14 mouse cellular contexts compared by ENCODE assay signal in genomic region chr8:26239604-26240003, GRCm38 (mm10).
DNase-seq lines count a peak whose midpoint lies in the region; ATAC-seq and TF ChIP-seq lines count a peak whose summit lies in the region.
"Had no signal": no experiment of that assay in that cellular context is flagged by ENCODE, and none has a peak within 500 bp of the region (broad histone marks: within the 10 kb centered on the region; RNA-seq: fewer than 3 reads in every experiment).

No protein-coding gene starts in this region.

- H3K4me3 ChIP-seq in lung, embryonic 14.5 days (ENCODE audit: low read depth, low read length) = no peak overlapping the region
- H3K4me3 ChIP-seq in intestine, embryonic 16.5 days (ENCODE audit: low read length) = no peak overlapping the region
- no peak overlapping the region for H3K4me3 ChIP-seq in stomach, postnatal 0 days (ENCODE audit: low read depth, low read length)
- H3K4me3 ChIP-seq: embryonic facial prominence, embryonic 15.5 days; forebrain, embryonic 15.5 days; liver, embryonic 15.5 days; stomach, embryonic 15.5 days had no signal

- H3K27ac ChIP-seq in lung, embryonic 14.5 days (ENCODE audit: low read depth) = no peak overlapping the region
- H3K27ac ChIP-seq in intestine, embryonic 16.5 days (ENCODE audit: low read length) = no peak overlapping the region
- no peak overlapping the region for H3K27ac ChIP-seq in stomach, postnatal 0 days (replicated peaks)
- H3K27ac ChIP-seq: embryonic facial prominence, embryonic 15.5 days; forebrain, embryonic 15.5 days; liver, embryonic 15.5 days; stomach, embryonic 15.5 days had no signal

- peak; percentile 55 for DNase-seq in lung, embryonic 14.5 days
- DNase-seq in lung, postnatal 14 days = no peak
- DNase-seq in stomach, postnatal 0 days (ENCODE audit: low spot score) = no peak
- DNase-seq in left cerebral cortex, postnatal 25 days (ENCODE audit: low spot score in 2 of 2) = no peak
- no peak for DNase-seq in layer of hippocampus, postnatal 14 days (ENCODE audit: low spot score in 2 of 2)
- DNase-seq: cerebellum, postnatal 10 days; gastrocnemius, postnatal 25 days; right cerebral cortex, postnatal 25 days had no signal

- H3K36me3 ChIP-seq in lung, embryonic 14.5 days (ENCODE audit: insufficient read depth) = no peaks in the 10 kb centered on the region
- H3K36me3 ChIP-seq in intestine, embryonic 16.5 days (ENCODE audit: control insufficient read depth, insufficient read depth, low read length) = no peaks in the 10 kb centered on the region
- no peaks in the 10 kb centered on the region for H3K36me3 ChIP-seq in stomach, postnatal 0 days (ENCODE audit: control insufficient read depth, insufficient read depth, low read length)
- H3K36me3 ChIP-seq: embryonic facial prominence, embryonic 15.5 days; forebrain, embryonic 15.5 days; liver, embryonic 15.5 days; stomach, embryonic 15.5 days had no signal

- H3K4me2 ChIP-seq in lung, embryonic 14.5 days = no peak overlapping the region
- H3K4me2 ChIP-seq in intestine, embryonic 16.5 days (ENCODE audit: low read depth, low read length) = no peak overlapping the region
- no peak overlapping the region for H3K4me2 ChIP-seq in stomach, postnatal 0 days (replicated peaks; ENCODE audit: low read depth)
- H3K4me2 ChIP-seq: embryonic facial prominence, embryonic 15.5 days; forebrain, embryonic 15.5 days; liver, embryonic 15.5 days; stomach, embryonic 15.5 days had no signal

- TF ChIP-seq EP300 in stomach, postnatal 0 days (optimal IDR thresholded peaks at IDR 0.05) = no peak

- no peaks in the 10 kb centered on the region for H3K4me1 ChIP-seq in lung, embryonic 14.5 days (ENCODE audit: insufficient read depth)
- no peaks in the 10 kb centered on the region for H3K4me1 ChIP-seq in intestine, embryonic 16.5 days (ENCODE audit: control insufficient read depth, insufficient read depth, low read length)
- no peaks in the 10 kb centered on the region for H3K4me1 ChIP-seq in stomach, postnatal 0 days (replicated peaks; ENCODE audit: control insufficient read depth, insufficient read depth)
- H3K4me1 ChIP-seq: embryonic facial prominence, embryonic 15.5 days; liver, embryonic 15.5 days; stomach, embryonic 15.5 days had no signal

- 33% methylated on average over 4 of the region's 4 CpGs for WGBS in lung, embryonic 14.5 days
- WGBS in intestine, embryonic 16.5 days = 33% methylated on average over 4 of the region's 4 CpGs
- 34% methylated on average over 4 of the region's 4 CpGs for WGBS in stomach, postnatal 0 days

- intact Hi-C loops in left cerebral cortex, postnatal 25 days (cut with DNase I) = no loop called here

- H3K27me3 ChIP-seq in lung, embryonic 14.5 days (ENCODE audit: insufficient read depth, low read length) = no peaks in the 10 kb centered on the region
- H3K27me3 ChIP-seq in intestine, embryonic 16.5 days (replicated peaks; ENCODE audit: control insufficient read depth, insufficient read depth, low read length) = no peaks in the 10 kb centered on the region
- H3K27me3 ChIP-seq in stomach, postnatal 0 days (ENCODE audit: control insufficient read depth, insufficient read depth, low read length) = no peaks in the 10 kb centered on the region
- H3K27me3 ChIP-seq: embryonic facial prominence, embryonic 15.5 days; forebrain, embryonic 15.5 days; liver, embryonic 15.5 days; stomach, embryonic 15.5 days had no signal

- no peak overlapping the region for H3K9ac ChIP-seq in lung, embryonic 14.5 days
- no peak overlapping the region for H3K9ac ChIP-seq in intestine, embryonic 16.5 days (ENCODE audit: low read depth, low read length)
- no peak overlapping the region for H3K9ac ChIP-seq in stomach, postnatal 0 days (ENCODE audit: low read length)
- H3K9ac ChIP-seq: embryonic facial prominence, embryonic 15.5 days; forebrain, embryonic 15.5 days; liver, embryonic 15.5 days; stomach, embryonic 15.5 days had no signal

- TF ChIP-seq CTCF in lung, embryonic 14.5 days (IDR thresholded peaks at IDR 0.05; ENCODE audit: low read depth) = no peak
- no peak for TF ChIP-seq CTCF in stomach, postnatal 0 days (IDR thresholded peaks at IDR 0.05; ENCODE audit: low read depth)

- H3K9me3 ChIP-seq in lung, embryonic 14.5 days (ENCODE audit: low read depth, low read length) = no peaks in the 10 kb centered on the region
- H3K9me3 ChIP-seq in intestine, embryonic 16.5 days (ENCODE audit: control insufficient read depth, low read length) = no peaks in the 10 kb centered on the region
- H3K9me3 ChIP-seq in stomach, postnatal 0 days (ENCODE audit: control insufficient read depth, low read length) = no peaks in the 10 kb centered on the region
- H3K9me3 ChIP-seq: embryonic facial prominence, embryonic 15.5 days; forebrain, embryonic 15.5 days; liver, embryonic 15.5 days; stomach, embryonic 15.5 days had no signal

- ATAC-seq in lung, embryonic 14.5 days (ENCODE audit: insufficient read depth) = 0 out of 2 replicates have a peak, but pooled peaks have one; percentile 8
- ATAC-seq in granulocyte monocyte progenitor cell, adult 5-6 weeks (replicated peaks; ENCODE audit: poor library complexity, severe bottlenecking) = peak; percentile 95
- peak; percentile 36; the same call in 1 of the 2 replicates for ATAC-seq in intestine, embryonic 16.5 days
- ATAC-seq in stomach, postnatal 0 days (ENCODE audit: low FRiP score, low TSS enrichment) = peak; percentile 87
- ATAC-seq: forebrain, embryonic 15.5 days had no signal

Comparison
In these comparisons a context has a peak if more than half of its experiments do, and no peak if none do; other contexts are left out.
1. ATAC-seq: peak in every context shown above with its lines; median percentile 95 in granulocyte monocyte progenitor cell, adult 5-6 weeks; 87 in stomach, postnatal 0 days; 36 in intestine, embryonic 16.5 days; 8 in lung, embryonic 14.5 days.